Mouse (Mus musculus) adrenal gland, postnatal 10 days (tissue): Measurements from ENCODE around the gene Rwdd2a. TPM values are rescaled to one million over a fixed set of nuclear protein-coding genes. Genes with fewer than 3 reads are reported as not detected.

Experiments
- DNase-seq: peaks from one replicate; pipeline ENCODE4 v3.0.0; 2021; ENCODE audit warnings: mixed read lengths
- long read RNA-seq, 2 experiments: library from polyadenylated mRNA; stranded (forward); transcript quantifications; one replicate each; pipeline ENCODE4 v2.0.0; 2021
- total RNA-seq, 2 experiments: library from RNA; stranded (reverse); gene quantifications; 2 replicates each; pipeline ENCODE4 v1.2.3; 2021

The Rwdd2a gene
- total RNA-seq: 1 to 10 TPM; 4.4 to 6.5 TPM
- long read RNA-seq, experiment 1, transcript Rwdd2a-203 (3 exons, 1,054 nt): major isoform, 5 of 6 reads
- long read RNA-seq, experiment 1, partial matches to known transcripts: 0 of 6 reads
- long read RNA-seq, experiment 1, other reads (novel, unspliced or antisense): 0 of 6 reads
- long read RNA-seq, experiment 2, partial matches to known transcripts: 0 of 3 reads
- long read RNA-seq, experiment 2, other reads (novel, unspliced or antisense): 0 of 3 reads

- peak; percentile 99 for DNase-seq
These were observed at the start of gene Rwdd2a, which contains the start of gene Pgm3 for GRCm38 (mm10) chr9:86571540-86572135. Rwdd2a (plus strand) TSS chr9:86571991. Pgm3 (minus strand) TSS chr9:86571842.

GRCm38 (mm10) chr9:86522335-86522734 is 49.5 kb upstream of the Rwdd2a start:
- no peak for DNase-seq

- DNase-seq: peak; percentile 54
These were observed 46.2 kb upstream of the Rwdd2a start for GRCm38 (mm10) chr9:86525600-86525999.

GRCm38 (mm10) chr9:86534071-86534470 is 37.7 kb upstream of the Rwdd2a start:
- DNase-seq: no peak

- no peak for DNase-seq
These were observed 28.3 kb upstream of the Rwdd2a start for GRCm38 (mm10) chr9:86543451-86543850.

GRCm38 (mm10) chr9:86544559-86544958 is 27.2 kb upstream of the Rwdd2a start:
- DNase-seq: no peak

- no peak for DNase-seq
These were observed 22.1 kb upstream of the Rwdd2a start for GRCm38 (mm10) chr9:86549637-86550162.

GRCm38 (mm10) chr9:86550717-86551116 is 21.1 kb upstream of the Rwdd2a start:
- no peak for DNase-seq

GRCm38 (mm10) chr9:86553886-86554285 is 17.9 kb upstream of the Rwdd2a start:
- DNase-seq: no peak

- no peak for DNase-seq
These were observed 17.1 kb upstream of the Rwdd2a start for GRCm38 (mm10) chr9:86554641-86555040.

- DNase-seq: peak; percentile 75
These were observed 11.2 kb upstream of the Rwdd2a start for GRCm38 (mm10) chr9:86560543-86560942.

GRCm38 (mm10) chr9:86569314-86569910 is 2.4 kb upstream of the Rwdd2a start:
- no peak for DNase-seq

GRCm38 (mm10) chr9:86570261-86570890 is 1.4 kb upstream of the Rwdd2a start:
- DNase-seq: no peak

GRCm38 (mm10) chr9:86570946-86571345 is 845 bp upstream of the Rwdd2a start:
- no peak for DNase-seq

GRCm38 (mm10) chr9:86572196-86572595 is 405 bp downstream of the Rwdd2a start:
- no peak for DNase-seq

- peak; percentile 86 for DNase-seq
These were observed 973 bp downstream of the Rwdd2a start for GRCm38 (mm10) chr9:86572636-86573291.

- DNase-seq: no peak
These were observed 2.0 kb downstream of the Rwdd2a start for GRCm38 (mm10) chr9:86573616-86574303.

GRCm38 (mm10) chr9:86575178-86575577 is 3.4 kb downstream of the Rwdd2a start:
- no peak for DNase-seq

GRCm38 (mm10) chr9:86579657-86580056 is 7.9 kb downstream of the Rwdd2a start:
- DNase-seq: no peak

- peak; percentile 80 for DNase-seq
These were observed 11.9 kb downstream of the Rwdd2a start for GRCm38 (mm10) chr9:86583740-86584139.

GRCm38 (mm10) chr9:86587019-86587795 is 15.4 kb downstream of the Rwdd2a start:
- DNase-seq: no peak
